Mouse (Mus musculus) thymus, adult 2 months (tissue): ENCODE data around the gene Homer1. TPM values are rescaled to one million over a fixed set of nuclear protein-coding genes. Genes with fewer than 3 reads are reported as not detected.

Experiments used
- DNase-seq: peaks from one replicate; pipeline ENCODE4 v3.0.0; 2021
- H3K27ac ChIP-seq: fragments of 200-500 bp; 2 replicates; pipeline ENCODE4 v1.5.1; 2012; ENCODE audit warnings: low read length, control low read depth; ENCODE audit not compliant: control insufficient read depth, insufficient read depth
- H3K27me3 ChIP-seq: fragments of 200-500 bp; 2 replicates; pipeline ENCODE4 v1.6.1; 2012; ENCODE audit warnings: mild to moderate bottlenecking, low read length, moderate library complexity, mixed read lengths; ENCODE audit not compliant: control insufficient read depth, insufficient read depth
- H3K36me3 ChIP-seq: fragments of 200-500 bp; 2 replicates; pipeline ENCODE4 v1.6.1; 2012; ENCODE audit warnings: mild to moderate bottlenecking, low read length, moderate library complexity; ENCODE audit not compliant: control insufficient read depth, insufficient read depth
- H3K4me1 ChIP-seq: fragments of 200-500 bp; replicated peaks from 2 replicates; pipeline ENCODE4 v1.6.1; 2012; ENCODE audit warnings: low read length; ENCODE audit not compliant: control insufficient read depth, insufficient read depth
- H3K4me3 ChIP-seq: fragments of 200-500 bp; 2 replicates; pipeline ENCODE4 v1.5.1; 2012; ENCODE audit warnings: mild to moderate bottlenecking, low read length, control low read depth, moderate library complexity; ENCODE audit not compliant: control insufficient read depth, insufficient read depth
- CTCF ChIP-seq: fragments of 200-500 bp; IDR thresholded peaks from 2 replicates; pipeline ENCODE4 v1.5.1; 2012; ENCODE audit warnings: mild to moderate bottlenecking, control low read depth, low read length, moderate library complexity, borderline replicate concordance; ENCODE audit not compliant: control insufficient read depth, poor library complexity, insufficient read depth; ENCODE audit errors: extremely low read depth
- POLR2A ChIP-seq: fragments of 200-500 bp; IDR thresholded peaks from 2 replicates; pipeline ENCODE4 v1.6.1; 2012; ENCODE audit warnings: mild to moderate bottlenecking, low read length, control low read depth, moderate library complexity; ENCODE audit not compliant: control insufficient read depth, poor library complexity, insufficient read depth; ENCODE audit errors: extremely low read depth
- WGBS: fragments of 180-500 bp; shearing (Covaris S2); methylation state at CpG from one replicate; pipeline ENCODE4 v1.1.7; 2018; 5-methylcytosine and 5-hydroxymethylcytosine counted together
- polyA plus RNA-seq: library from polyadenylated mRNA; depleted of rRNA; stranded (reverse); fragments of >200 nt; gene quantifications from 2 replicates; pipeline ENCODE4 v1.2.3, GENCODE M21; 2012

Homer1 gene
- polyA plus RNA-seq, 1 experiment: 2.5 TPM

- no peak overlapping the region for H3K27ac ChIP-seq
- WGBS: 91% methylated on average over 2 of the region's 2 CpGs
- no peaks in the 10 kb centered on the region for H3K4me1 ChIP-seq
- TF ChIP-seq POLR2A: no peak
- no peak for TF ChIP-seq CTCF
- DNase-seq: no peak
- no peaks in the 10 kb centered on the region for H3K36me3 ChIP-seq
- H3K27me3 ChIP-seq: no peaks in the 10 kb centered on the region
- H3K4me3 ChIP-seq: no peak overlapping the region
Observed at GRCm38 (mm10) chr13:93352030-93352429, 52.6 kb downstream of the Homer1 start.

- TF ChIP-seq CTCF (no peak), POLR2A (no peak)
- Histone ChIP-seq H3K4me1 (no peaks in the 10 kb centered on the region), H3K27me3 (no peaks in the 10 kb centered on the region), H3K4me3 (no peak overlapping the region), H3K27ac (no peak overlapping the region), H3K36me3 (no peaks in the 10 kb centered on the region)
- 36% methylated on average over 7 of the region's 7 CpGs for WGBS
- DNase-seq: no peak
Observed at GRCm38 (mm10) chr13:93354420-93355278, 55.2 kb downstream of the Homer1 start.

- no peak for DNase-seq
- WGBS: 10% methylated on average over 6 of the region's 6 CpGs
- H3K27ac ChIP-seq: no peak overlapping the region
- no peak for TF ChIP-seq CTCF
- no peak for TF ChIP-seq POLR2A
- H3K36me3 ChIP-seq: no peaks in the 10 kb centered on the region
- no peaks in the 10 kb centered on the region for H3K4me1 ChIP-seq
- H3K27me3 ChIP-seq: no peaks in the 10 kb centered on the region
- no peak overlapping the region for H3K4me3 ChIP-seq
Observed at GRCm38 (mm10) chr13:93355279-93355587, 55.8 kb downstream of the Homer1 start.

GRCm38 (mm10) chr13:93358522-93358921 lies 59.1 kb downstream of the Homer1 start:
- DNase-seq: no peak
- TF ChIP-seq CTCF (no peak), POLR2A (no peak)
- H3K4me3 ChIP-seq: no peak overlapping the region
- no peaks in the 10 kb centered on the region for H3K4me1 ChIP-seq
- no peak overlapping the region for H3K27ac ChIP-seq
- no peaks in the 10 kb centered on the region for H3K27me3 ChIP-seq
- H3K36me3 ChIP-seq: no peaks in the 10 kb centered on the region
- 96% methylated on average over 1 of the region's 1 CpGs for WGBS

GRCm38 (mm10) chr13:93367555-93367954 lies 68.1 kb downstream of the Homer1 start:
- H3K27ac ChIP-seq: no peak overlapping the region
- no peaks in the 10 kb centered on the region for H3K4me1 ChIP-seq
- WGBS: 89% methylated on average over 5 of the region's 5 CpGs
- TF ChIP-seq CTCF (no peak), POLR2A (no peak)
- H3K27me3 ChIP-seq: no peaks in the 10 kb centered on the region
- H3K36me3 ChIP-seq: no peaks in the 10 kb centered on the region
- no peak for DNase-seq
- H3K4me3 ChIP-seq: no peak overlapping the region

- TF ChIP-seq CTCF (no peak), POLR2A (no peak)
- Histone ChIP-seq H3K36me3 (no peaks in the 10 kb centered on the region), H3K27ac (no peak overlapping the region), H3K27me3 (no peaks in the 10 kb centered on the region), H3K4me1 (no peaks in the 10 kb centered on the region), H3K4me3 (no peak overlapping the region)
- 96% methylated on average over 7 of the region's 7 CpGs for WGBS
- no peak for DNase-seq
Observed at GRCm38 (mm10) chr13:93368812-93369584, 69.6 kb downstream of the Homer1 start.

GRCm38 (mm10) chr13:93374457-93374856 lies 75.0 kb downstream of the Homer1 start:
- no peak for DNase-seq
- no peak overlapping the region for H3K27ac ChIP-seq
- no peaks in the 10 kb centered on the region for H3K36me3 ChIP-seq
- no peaks in the 10 kb centered on the region for H3K27me3 ChIP-seq
- no peak for TF ChIP-seq POLR2A
- TF ChIP-seq CTCF: no peak
- 97% methylated on average over 5 of the region's 5 CpGs for WGBS
- H3K4me1 ChIP-seq: no peaks in the 10 kb centered on the region
- no peak overlapping the region for H3K4me3 ChIP-seq
